Mouse (Mus musculus): Measurements from ENCODE around the gene Ubb.

Gene Ubb

GRCm38 (mm10) chr11:62551226-62552119 lies 502 bp downstream of the Ubb start:
- DNase-seq (ENCODE audit: low read depth, low spot score) = peak; percentile 95

GRCm38 (mm10) chr11:62553186-62553585 lies 2.2 kb downstream of the Ubb start:
- DNase-seq (ENCODE audit: low read depth, low spot score) = no peak

DNA sequence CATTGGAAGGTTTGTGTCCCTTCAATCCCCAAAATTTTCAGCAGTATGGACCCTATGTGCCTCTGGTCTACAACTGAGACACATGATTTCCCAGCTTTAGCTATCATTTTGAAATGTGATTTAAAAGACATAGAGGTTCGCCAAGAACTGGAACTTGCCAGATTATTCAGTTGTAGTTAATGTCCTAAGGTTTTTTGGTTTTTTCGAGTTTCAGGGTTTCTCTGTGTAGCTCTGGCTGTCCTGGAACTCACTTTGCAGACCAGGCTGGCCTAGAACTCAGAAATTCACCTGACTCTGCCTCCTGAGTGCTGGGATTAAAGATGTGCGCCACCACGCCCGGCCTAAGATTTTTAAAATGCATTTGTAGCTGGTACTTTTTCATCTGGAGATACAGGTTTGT lies 2.7 kb downstream of the Ubb start:
- DNase-seq (ENCODE audit: low read depth, low spot score) = no peak

GRCm38 (mm10) chr11:62554163-62554855 lies 3.3 kb downstream of the Ubb start:
- no peak for DNase-seq (ENCODE audit: low read depth, low spot score)

GRCm38 (mm10) chr11:62554934-62555517 lies 4.1 kb downstream of the Ubb start:
- no peak for DNase-seq (ENCODE audit: low read depth, low spot score)

DNA sequence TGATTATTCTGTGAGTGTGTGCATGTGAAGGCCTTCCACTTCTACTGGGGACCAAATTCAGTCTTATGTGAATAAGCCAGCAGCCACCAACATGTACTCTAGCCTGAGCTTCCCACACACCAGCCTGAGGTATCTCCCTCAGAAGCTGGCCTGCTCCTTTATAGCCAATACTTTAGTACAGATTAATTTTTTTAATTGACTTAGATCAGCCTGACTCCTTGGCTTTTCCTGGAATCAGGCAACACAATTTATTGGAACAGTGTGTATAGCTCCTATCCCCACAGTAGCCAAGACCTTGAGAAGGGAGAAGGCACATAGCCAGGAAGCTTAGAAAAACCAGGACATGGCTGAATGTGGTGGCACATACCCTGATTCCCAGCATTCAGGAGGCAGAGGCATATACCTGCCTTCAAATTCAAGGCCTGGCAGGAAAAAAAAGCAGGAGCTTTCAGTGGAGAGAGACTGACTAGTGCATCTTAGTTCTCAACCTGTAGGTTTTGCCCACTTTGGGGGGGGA lies 5.0 kb downstream of the Ubb start:
- no peak for DNase-seq (ENCODE audit: low read depth, low spot score)

- no peak for DNase-seq (ENCODE audit: low read depth, low spot score)
These were observed 6.2 kb downstream of the Ubb start for GRCm38 (mm10) chr11:62557205-62557604.

- DNase-seq (ENCODE audit: low read depth, low spot score) = no peak
These were observed 7.2 kb downstream of the Ubb start for GRCm38 (mm10) chr11:62558152-62558551.

GRCm38 (mm10) chr11:62558961-62559646 lies 8.1 kb downstream of the Ubb start:
- no peak for DNase-seq (ENCODE audit: low read depth, low spot score)

- no peak for DNase-seq (ENCODE audit: low read depth, low spot score)
These were observed 9.6 kb downstream of the Ubb start for GRCm38 (mm10) chr11:62560463-62561016.

DNA sequence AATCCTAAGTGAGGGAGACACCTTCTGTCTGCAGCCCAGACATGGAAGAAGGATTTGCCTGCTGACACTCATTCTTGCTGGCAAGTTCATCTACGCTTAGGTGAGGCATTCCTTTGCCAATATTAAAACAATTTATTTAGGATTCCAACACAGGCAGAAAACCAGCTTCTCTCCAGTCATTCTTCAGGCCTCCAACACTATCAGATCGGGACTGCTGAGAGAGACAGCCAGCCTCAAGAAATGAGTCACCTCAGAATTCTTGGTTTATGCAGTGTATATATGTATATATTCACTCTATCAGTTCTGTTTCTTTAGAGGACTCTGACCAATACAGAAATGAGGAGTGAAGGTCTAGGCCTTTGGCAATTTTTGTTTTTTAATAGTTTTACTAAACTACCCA lies 12.6 kb downstream of the Ubb start:
- no peak for DNase-seq (ENCODE audit: low read depth, low spot score)

DNA sequence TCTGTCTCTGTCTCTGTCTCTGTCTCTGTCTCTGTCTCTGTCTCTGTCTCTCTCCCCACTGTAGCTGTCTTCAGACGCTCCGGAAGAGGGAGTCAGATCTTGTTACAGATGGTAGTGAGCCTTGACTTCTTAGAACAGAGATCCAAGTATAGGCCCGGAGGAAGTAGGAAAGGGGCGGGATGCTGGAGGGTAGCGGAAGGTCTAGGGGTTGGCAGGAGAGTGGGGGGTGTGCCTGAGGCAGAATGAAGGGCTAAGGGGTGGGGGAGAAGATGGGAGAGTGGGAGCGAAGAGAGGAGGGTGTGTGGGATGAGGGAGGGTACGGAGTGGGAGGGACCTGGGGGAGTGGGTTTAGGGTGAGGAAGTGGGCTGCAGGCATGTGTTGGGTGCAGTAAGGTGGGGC lies 14.8 kb downstream of the Ubb start:
- no peak for DNase-seq (ENCODE audit: low read depth, low spot score)

- DNase-seq (ENCODE audit: low read depth, low spot score) = no peak
These were observed 15.2 kb downstream of the Ubb start for GRCm38 (mm10) chr11:62566211-62566610.

- DNase-seq (ENCODE audit: low read depth, low spot score) = no peak
These were observed 17.3 kb downstream of the Ubb start for GRCm38 (mm10) chr11:62568300-62568699.

GRCm38 (mm10) chr11:62573959-62574702 lies 23.2 kb downstream of the Ubb start, which contains the start of gene Trpv2:
Trpv2 (plus strand) TSS chr11:62574486.
- DNase-seq (ENCODE audit: low read depth, low spot score) = peak; percentile 94

GRCm38 (mm10) chr11:62574703-62575085 lies 23.7 kb downstream of the Ubb start:
- peak; percentile 64 for DNase-seq (ENCODE audit: low read depth, low spot score)

DNA sequence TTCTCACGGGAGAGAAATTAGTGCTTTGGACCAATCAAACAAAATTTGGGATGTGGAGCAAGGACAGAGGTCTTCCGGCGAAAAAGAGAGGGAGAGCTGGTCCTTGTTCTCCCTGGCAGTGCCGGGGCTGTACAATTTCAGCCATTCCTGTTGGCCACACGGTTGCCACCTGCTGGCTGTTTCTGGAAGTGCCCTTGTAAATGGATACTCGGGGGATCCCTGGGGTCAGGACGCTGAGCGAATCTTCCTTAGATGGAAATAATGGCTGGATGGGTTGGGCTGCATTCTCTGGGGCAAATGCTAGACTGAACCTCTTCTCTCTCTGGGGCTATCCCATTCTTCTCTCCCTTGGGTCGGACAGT lies 24.3 kb downstream of the Ubb start:
- peak; percentile 90 for DNase-seq (ENCODE audit: low read depth, low spot score)

DNA sequence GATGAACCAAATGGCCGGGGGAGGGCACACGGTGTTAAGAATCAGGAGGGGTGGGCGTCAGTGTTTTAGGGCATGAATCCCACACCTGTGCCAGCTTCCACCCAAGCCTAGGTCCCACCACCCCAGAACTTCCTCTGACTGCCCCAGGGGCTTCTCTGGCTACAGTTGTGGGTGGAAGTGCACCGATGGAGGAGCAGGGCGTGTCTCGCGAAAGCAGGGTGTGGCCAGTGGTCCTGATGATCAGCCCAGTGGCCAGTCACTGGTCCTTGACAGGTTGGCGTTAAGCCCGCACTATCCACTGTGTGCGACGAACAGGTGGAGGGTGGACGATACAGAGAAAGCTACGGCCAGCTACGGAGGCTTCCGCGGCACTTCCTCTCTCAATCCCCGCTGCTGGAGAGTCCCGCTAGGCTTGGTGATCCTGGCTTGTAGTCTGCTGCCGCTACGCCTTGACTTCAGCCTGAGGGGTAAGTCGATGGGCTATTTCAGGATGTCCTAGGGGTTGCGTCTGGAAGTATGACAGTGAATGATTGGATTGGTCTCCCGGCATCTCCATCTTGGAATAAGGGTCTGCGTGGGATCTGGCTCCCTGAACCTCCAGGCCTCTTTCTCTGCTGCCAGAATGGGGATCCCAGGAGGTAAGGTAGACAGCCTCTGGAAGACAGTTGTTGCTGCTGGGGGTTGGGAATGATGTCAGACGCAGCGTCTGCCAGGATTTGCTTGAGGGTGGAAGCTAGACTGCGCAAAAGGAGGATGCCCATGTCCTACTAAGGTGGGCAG lies 24.9 kb downstream of the Ubb start:
- peak; percentile 81 for DNase-seq (ENCODE audit: low read depth, low spot score)

GRCm38 (mm10) chr11:62576530-62577152 lies 25.7 kb downstream of the Ubb start:
- peak; percentile 85 for DNase-seq (ENCODE audit: low read depth, low spot score)
